Mouse (Mus musculus) heart, postnatal 4 days (tissue): ENCODE measurements around the gene Col6a5. TPM values are rescaled to one million over a fixed set of nuclear protein-coding genes. Genes with fewer than 3 reads are reported as not detected.
"Not testable (repeated sequence)": the region's sequence is repeated elsewhere in the genome, so short reads cannot be mapped to it uniquely, and the experiment has no call there.

Experiments
- DNase-seq: peaks from one replicate; pipeline ENCODE4 v3.0.0; 2021
- total RNA-seq, 2 experiments: library from RNA; stranded (reverse); gene quantifications; 2 replicates each; pipeline ENCODE4 v1.2.3; 2021

Gene Col6a5
- total RNA-seq, 2 experiments from 2014 or later = 0.81 to 1.2 TPM

DNA sequence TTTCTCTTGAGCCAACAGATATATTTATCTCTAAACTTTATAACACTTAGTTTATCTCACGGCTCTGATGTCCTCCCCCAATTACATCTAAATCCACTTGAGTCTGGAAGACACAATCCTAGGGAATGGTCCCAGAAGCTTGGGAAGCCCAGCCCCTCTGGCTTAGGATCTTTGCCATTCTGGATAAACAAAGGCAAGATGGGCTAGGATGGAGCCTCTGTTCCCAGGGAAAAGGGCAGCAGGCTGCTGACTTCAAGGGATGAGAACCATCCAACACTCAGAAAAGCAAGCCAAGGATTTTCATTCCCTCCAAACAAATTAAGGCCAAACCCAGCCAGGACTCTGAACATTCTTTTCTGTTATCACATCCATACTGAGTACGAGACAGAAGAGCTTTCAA lies 51.1 kb downstream of the Col6a5 start:
- DNase-seq = no peak

GRCm38 (mm10) chr9:105907411-105907810 lies 53.0 kb downstream of the Col6a5 start:
- DNase-seq = no peak

DNA sequence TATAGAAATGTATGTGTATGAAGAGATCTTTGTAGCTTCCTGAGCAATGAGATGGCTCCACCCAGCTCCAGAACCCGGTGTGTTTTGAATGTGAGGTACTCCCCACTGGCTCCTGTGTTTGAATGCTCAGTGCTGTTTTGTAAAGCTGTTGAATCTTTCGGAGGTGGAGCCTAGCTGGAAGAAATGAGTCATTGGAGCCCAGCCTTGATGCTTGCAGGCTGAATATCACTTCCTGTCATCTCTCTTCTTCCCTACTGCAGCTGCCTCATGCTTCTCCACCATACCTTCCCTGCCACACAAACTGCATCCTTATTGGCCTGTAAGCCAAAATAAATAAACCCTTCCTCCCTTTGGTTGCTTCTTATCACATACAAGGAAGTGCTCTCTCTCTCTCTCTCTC lies 72.9 kb downstream of the Col6a5 start:
- peak; percentile 6 for DNase-seq

- no peak for DNase-seq
Observed at GRCm38 (mm10) chr9:105884656-105885430, 75.6 kb downstream of the Col6a5 start.

DNA sequence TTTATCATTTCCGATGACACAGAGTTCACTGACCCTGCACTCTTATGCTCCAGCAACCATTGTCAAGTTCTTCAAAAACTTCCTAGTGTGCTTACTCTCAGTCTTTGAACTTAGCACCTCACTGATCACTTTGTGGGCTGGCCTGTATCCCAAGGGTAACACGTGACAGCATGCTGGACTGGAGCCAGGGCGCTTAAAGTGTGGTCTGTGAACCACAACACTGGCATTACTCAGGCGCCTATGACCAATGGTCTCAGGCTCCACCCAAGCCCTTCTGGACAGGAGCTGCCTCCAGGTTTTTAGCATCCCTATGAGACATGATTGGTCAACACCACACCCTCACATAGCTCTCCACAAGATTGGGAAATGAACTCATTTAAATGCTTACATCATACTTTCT lies 79.7 kb downstream of the Col6a5 start:
- peak; percentile 27 for DNase-seq

GRCm38 (mm10) chr9:105878365-105879108 lies 81.9 kb downstream of the Col6a5 start:
- DNase-seq = no peak

DNA sequence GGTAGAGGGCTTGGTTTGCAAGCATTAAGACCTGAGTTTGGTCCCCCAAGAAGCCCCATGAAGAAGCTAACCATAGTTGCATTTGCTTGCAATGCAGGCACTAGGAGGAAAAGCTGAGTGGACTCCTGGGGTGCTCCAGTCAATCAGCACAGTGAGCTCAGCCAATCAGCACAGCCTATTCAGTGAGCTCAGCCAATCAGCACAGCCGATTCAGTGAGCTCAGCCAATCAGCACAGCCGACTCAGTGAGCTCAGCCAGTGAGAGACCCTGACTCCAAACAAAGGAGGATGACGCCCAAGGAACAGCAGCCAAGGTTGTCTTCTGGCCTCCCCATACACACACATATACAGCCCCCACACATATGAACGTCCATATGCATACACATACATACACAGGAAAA lies 84.3 kb downstream of the Col6a5 start:
- no peak for DNase-seq

GRCm38 (mm10) chr9:105871643-105872042 lies 88.8 kb downstream of the Col6a5 start:
- DNase-seq = peak; percentile 44

- peak; percentile 85 for DNase-seq
Observed at GRCm38 (mm10) chr9:105857773-105858172, 102.7 kb downstream of the Col6a5 start.

DNA sequence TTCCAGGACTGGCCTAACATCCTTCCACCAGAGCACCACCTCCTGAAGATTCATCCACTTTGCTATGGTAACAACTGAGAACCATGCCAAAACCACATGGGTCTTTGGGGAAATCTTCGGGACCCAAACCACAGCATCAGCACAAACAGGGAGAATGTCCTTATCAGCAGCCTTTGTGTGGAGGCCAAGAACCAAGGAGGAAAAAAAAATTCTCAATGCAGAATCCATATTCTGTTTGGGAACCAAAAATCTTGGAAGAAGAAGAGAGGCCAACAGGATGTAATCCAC lies 107.7 kb downstream of the Col6a5 start:
- no peak for DNase-seq

DNA sequence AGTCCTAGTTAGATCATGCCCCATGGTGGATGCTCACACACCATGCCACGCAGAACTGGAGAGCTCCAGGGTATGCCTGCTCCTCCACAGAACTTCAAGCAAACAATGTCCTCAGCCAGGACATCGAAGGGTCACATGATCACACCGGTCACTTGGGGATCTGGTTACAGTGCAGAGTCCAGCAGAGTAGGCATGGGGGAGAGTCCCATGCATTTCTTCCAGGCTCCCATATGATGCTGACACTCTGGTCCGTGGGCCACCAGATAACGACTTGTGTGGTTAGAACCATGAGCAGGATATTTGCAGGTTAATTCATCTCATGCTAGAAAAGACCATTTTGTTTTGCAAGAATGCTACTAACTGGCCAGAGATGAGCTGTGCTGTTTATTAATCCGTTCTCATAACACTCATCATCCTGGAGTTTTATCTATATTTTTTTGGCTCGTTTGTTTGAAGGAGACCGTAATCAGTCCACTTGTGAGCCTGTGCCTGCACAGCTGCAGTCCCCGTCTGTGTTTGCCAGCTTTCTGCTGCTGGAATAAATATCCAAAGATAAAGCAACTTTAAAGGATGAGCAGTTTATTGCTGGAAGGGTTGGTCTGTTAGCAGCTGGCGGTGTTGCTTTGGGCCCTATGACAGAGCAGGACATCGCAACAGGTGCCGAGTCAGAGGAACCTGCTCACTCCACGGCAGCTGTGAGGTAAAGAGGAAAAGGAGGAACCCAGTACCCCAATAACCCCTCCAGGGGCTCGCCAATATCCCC lies 108.2 kb downstream of the Col6a5 start:
- no peak for DNase-seq

DNA sequence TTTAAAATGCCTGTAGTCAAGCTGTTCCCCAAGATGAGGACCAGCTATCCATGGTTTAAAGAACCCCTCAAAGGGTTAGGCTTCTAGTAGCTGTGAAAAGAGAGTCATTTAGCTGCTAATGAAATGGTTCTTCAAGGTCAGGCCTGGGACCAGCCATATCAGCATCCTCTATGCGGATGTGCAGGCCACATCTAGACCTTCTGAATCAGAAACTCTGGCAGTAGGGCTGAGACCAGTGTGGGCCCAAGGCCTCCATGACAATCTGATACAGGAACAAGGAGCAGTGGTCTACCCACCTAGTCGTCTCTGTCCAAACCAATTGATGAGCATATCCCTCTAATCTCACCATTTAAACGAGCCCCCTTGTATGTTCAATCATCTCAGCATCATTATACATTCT lies 109.4 kb downstream of the Col6a5 start:
- no peak for DNase-seq

GRCm38 (mm10) chr9:105848396-105848795 lies 112.0 kb downstream of the Col6a5 start:
- DNase-seq = no peak

DNA sequence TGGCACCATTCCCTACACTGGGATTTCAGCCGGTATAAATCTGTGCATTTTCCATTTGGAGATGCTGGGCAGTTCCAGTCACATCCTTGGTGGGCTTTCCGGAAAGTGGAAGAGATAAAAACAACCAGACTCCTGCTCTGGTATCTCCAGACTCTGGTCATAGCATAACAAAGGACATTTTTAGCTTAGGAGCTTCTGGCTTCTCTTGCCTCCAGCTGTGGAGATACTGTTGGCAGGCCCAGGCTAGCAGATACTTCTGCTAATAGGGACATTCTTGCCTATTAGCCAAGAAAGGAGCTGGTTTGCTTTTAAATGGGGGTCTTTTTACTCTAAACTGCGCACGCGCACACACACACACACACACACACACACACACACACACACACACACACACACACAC lies 113.2 kb downstream of the Col6a5 start:
- DNase-seq = no peak

- not testable (repeated sequence) for DNase-seq
Observed at GRCm38 (mm10) chr9:105841386-105841785, 119.1 kb downstream of the Col6a5 start.

DNA sequence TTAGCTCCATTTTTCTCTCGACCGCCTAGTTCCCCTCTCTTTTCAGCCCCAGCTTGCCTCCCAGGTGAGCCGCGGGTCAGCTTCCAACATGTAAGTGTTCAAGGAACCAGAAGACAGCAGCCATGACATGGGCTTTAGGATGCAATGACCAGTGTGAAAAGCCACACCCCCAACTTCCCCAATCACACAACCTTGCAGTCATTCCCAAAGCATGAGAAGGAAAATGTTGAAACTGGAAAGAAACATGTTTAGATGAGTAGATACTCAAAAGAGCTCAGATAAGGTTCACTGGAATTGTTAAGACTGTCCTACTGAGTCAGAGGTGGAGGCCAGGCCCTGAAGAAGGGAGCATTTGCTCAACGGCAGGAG lies 121.3 kb downstream of the Col6a5 start:
- DNase-seq = no peak

DNA sequence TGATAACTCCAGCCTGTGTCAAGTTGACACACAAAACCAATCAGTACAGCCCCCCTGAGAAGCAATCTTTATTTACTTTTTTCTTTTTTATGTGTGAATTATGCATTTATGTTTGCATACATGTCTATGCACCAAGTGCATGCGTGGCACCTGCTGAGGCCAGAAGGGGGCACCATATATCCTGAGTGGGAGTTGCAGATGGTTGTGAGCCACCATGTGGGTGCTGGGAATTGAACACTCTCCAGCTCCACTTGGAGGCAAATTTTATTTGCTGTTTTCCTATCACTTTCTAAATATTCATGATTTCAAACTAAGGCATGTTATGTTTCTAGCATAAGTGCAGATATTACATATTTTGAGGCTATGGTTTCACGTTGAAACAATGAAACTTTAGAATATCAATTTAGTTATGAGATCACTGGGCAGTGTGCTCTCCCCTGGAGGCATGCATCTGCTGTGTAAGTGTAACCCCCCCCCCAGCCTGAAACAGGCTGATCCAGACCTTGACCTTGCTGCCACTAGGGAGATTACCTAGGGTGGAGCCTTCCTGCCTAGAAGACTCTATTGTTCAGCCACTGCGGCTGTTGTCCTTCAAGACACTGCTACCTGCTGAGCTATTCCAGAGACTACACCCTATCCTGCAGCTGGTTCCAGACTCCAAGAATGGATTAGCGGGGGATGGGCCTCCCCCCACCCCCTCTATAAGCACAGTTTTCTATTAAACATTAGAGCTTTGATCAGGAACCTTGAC lies 121.9 kb downstream of the Col6a5 start:
- DNase-seq = no peak

DNA sequence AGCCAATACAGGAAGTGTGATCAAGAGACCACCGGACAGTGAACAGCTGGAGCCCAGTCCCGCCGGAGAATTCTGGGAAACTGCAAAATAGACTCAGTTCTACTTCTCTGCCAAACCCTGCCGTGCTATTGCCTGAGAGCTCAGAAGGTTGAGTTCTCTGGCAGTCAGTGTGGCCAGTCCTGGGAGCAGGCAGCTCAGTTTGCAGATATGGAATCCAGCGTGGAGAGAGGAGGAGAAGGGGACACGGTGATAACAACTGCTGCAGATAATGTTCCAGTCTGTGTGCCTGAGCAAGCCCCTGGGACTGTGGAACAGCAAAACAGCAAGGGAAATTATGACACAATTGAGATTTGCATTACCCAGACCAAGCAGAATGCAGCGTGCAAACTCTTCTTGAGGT lies 124.9 kb downstream of the Col6a5 start:
- DNase-seq = peak; percentile 54

GRCm38 (mm10) chr9:105834799-105835198 lies 125.6 kb downstream of the Col6a5 start:
- no peak for DNase-seq

GRCm38 (mm10) chr9:105831291-105831690 lies 129.2 kb downstream of the Col6a5 start:
- no peak for DNase-seq

DNA sequence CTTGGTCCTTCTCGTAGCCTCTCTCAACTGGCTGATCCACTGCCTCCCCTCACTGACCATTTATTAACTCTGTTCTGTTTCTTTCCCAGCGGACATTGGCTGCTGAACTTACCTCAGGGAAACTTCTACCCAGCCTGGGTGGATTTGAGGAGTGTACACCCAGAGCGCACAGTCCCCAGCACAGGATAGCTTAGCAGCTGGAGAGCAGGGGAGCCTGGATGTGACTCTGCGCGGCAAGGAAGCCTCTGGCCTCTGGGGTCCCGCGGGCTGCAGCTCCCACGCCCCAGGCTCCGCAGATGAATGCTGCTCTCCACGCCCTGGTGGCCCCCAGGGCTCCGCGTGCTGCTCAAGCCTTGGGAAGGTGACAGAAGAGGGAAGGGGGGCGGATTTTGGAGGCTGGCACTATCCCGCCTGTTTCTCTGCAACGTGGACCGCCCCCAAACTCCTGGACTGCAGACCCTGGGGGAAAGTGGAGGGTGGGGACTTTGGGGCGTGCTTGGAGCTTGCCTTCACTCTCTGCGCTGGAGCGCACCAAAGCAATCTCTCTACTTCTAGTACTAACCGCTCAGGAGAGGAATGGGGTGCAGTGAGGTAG lies 132.6 kb downstream of the Col6a5 start, which contains the start of gene Col6a6:
Gene Col6a6 (minus strand): TSS at position 370 of the 595 bp plus-strand sequence.
- peak; percentile 38 for DNase-seq

- peak; percentile 66 for DNase-seq
Observed at GRCm38 (mm10) chr9:105827076-105827647, 133.3 kb downstream of the Col6a5 start.
